Mouse (Mus musculus): ENCODE measurements around the gene Stoml1. TPM values are rescaled to one million over a fixed set of nuclear protein-coding genes. Genes with fewer than 3 reads are reported as not detected.

Gene Stoml1
- polyA plus RNA-seq, 1 experiment, result 55.5 TPM

- no peak overlapping the region for H3K27ac ChIP-seq (ENCODE audit: insufficient read depth, low read length)
- H3K27me3 ChIP-seq (ENCODE audit: control insufficient read depth, insufficient read depth, low read length), result no peaks in the 10 kb centered on the region
- TF ChIP-seq CTCF (IDR thresholded peaks at IDR 0.05; ENCODE audit: extremely low read depth, insufficient read depth, insufficient read length, insufficient replicate concordance) (no peak), POLR2A (IDR thresholded peaks at IDR 0.05; ENCODE audit: low read depth, low read length) (no peak)
- DNase-seq (ENCODE audit: low read depth in 1 of 2, low spot score in 2 of 2), result no peak
- H3K36me3 ChIP-seq (ENCODE audit: control insufficient read depth, insufficient read depth, low read length), result no peaks in the 10 kb centered on the region
- H3K4me1 ChIP-seq (ENCODE audit: control insufficient read depth, insufficient read depth, insufficient read length), result peaks cover 21% of the 10 kb centered on the region; the same call in 1 of the 2 replicates
- H3K4me3 ChIP-seq (ENCODE audit: extremely low read depth, insufficient read depth, insufficient read length), result no peak overlapping the region
- WGBS, result 84% methylated on average over 4 of the region's 4 CpGs
Measured at GRCm38 (mm10) chr9:58278313-58278712, 25.3 kb downstream of the Stoml1 start.

DNA sequence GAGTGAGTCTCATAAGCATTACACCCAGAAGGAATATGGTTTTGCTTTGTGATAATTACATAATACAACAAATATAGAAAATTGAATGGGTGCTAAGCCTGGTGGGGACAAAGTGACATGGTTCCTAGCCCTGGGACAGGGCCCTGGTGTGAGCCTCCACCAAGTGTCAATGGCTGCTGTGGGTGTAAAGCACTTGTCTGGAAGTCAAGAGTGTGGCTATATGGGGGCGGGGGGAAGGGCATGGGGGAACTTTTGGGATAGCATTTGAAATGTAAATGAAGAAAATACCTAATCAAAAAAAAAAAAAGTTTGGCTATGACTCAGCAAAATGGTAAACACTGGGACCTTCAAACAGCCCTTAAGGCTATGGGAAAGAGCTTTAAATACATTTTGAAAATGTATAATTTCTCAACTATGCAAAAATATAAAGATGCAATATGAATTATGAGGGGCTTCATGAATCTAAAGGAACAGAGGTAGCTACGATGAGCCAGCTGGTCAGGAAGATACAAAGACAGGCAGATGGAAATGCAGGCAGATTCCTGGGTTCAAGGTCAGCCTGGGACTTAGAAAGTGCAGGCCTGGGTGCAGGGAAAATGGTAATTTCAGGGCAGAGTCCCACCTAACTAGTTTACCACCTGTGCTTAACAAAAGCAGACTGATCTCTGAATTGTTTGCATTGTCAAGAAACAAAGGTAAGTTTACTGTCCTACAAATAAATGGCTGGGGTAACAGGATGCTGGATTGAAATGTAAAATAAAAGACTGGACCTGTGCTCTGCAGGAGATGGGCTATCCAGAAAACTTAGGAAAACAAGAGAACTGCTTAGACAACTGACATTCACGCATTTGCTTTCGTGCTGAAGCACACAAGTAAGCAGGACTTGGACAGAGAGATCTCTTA, 26.1 kb downstream of the Stoml1 start:
- Histone ChIP-seq H3K4me1 (ENCODE audit: control insufficient read depth, insufficient read depth, insufficient read length) (peaks cover 13% of the 10 kb centered on the region; the same call in 1 of the 2 replicates), H3K36me3 (ENCODE audit: control insufficient read depth, insufficient read depth, low read length) (no peaks in the 10 kb centered on the region), H3K27me3 (ENCODE audit: control insufficient read depth, insufficient read depth, low read length) (no peaks in the 10 kb centered on the region), H3K27ac (ENCODE audit: insufficient read depth, low read length) (no peak overlapping the region), H3K4me3 (ENCODE audit: extremely low read depth, insufficient read depth, insufficient read length) (no peak overlapping the region)
- TF ChIP-seq CTCF (IDR thresholded peaks at IDR 0.05; ENCODE audit: extremely low read depth, insufficient read depth, insufficient read length, insufficient replicate concordance), result no peak
- DNase-seq (ENCODE audit: low read depth in 1 of 2, low spot score in 2 of 2), result no peak
- 84% methylated on average over 4 of the region's 4 CpGs for WGBS

DNA sequence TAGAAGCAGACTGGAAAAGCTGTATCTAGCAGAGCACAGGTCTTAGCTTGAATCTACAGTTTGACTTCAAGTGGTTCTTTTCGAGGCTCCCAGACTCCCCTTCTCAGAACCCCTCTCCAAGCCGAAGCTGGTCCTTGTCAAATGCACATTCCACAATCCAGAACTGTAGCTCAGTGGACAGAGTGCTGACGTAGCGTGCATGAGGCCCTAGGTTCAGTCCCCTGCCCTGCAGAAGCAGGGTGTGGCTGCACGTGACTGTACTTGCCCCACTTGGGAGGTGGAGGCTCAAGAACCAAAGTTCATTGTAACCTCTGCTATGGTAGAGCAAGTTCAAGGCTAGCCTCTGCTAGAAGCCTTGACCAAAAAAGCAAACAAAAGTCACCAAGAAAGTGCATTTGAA, 26.8 kb downstream of the Stoml1 start:
- DNase-seq (ENCODE audit: low read depth in 1 of 2, low spot score in 2 of 2), result no peak

GRCm38 (mm10) chr9:58280259-58281109, 27.5 kb downstream of the Stoml1 start:
- TF ChIP-seq POLR2A (IDR thresholded peaks at IDR 0.05; ENCODE audit: low read depth, low read length) (no peak), CTCF (IDR thresholded peaks at IDR 0.05; ENCODE audit: extremely low read depth, insufficient read depth, insufficient read length, insufficient replicate concordance) (peak; percentile 77; the same call in 1 of the 2 replicates)
- peak; percentile 63 to 93 for DNase-seq (ENCODE audit: low read depth in 1 of 2, low spot score in 2 of 2)
- peaks cover 5% of the 10 kb centered on the region; the same call in 1 of the 2 replicates for H3K4me1 ChIP-seq (ENCODE audit: control insufficient read depth, insufficient read depth, insufficient read length)
- 37% methylated on average over 9 of the region's 9 CpGs for WGBS
- H3K27ac ChIP-seq (ENCODE audit: insufficient read depth, low read length), result no peak overlapping the region
- H3K4me3 ChIP-seq (ENCODE audit: extremely low read depth, insufficient read depth, insufficient read length), result no peak overlapping the region
- H3K36me3 ChIP-seq (ENCODE audit: control insufficient read depth, insufficient read depth, low read length), result no peaks in the 10 kb centered on the region
- no peaks in the 10 kb centered on the region for H3K27me3 ChIP-seq (ENCODE audit: control insufficient read depth, insufficient read depth, low read length)

More for the DNA sequence above, 26.8 kb downstream of the Stoml1 start:
- no peak for TF ChIP-seq CTCF (IDR thresholded peaks at IDR 0.05; ENCODE audit: extremely low read depth, insufficient read depth, insufficient read length, insufficient replicate concordance)
- TF ChIP-seq POLR2A (IDR thresholded peaks at IDR 0.05; ENCODE audit: low read depth, low read length), result no peak
- Histone ChIP-seq H3K27ac (ENCODE audit: insufficient read depth, low read length) (no peak overlapping the region), H3K27me3 (ENCODE audit: control insufficient read depth, insufficient read depth, low read length) (no peaks in the 10 kb centered on the region), H3K4me1 (ENCODE audit: control insufficient read depth, insufficient read depth, insufficient read length) (peaks cover 6% of the 10 kb centered on the region; the same call in 1 of the 2 replicates), H3K4me3 (ENCODE audit: extremely low read depth, insufficient read depth, insufficient read length) (no peak overlapping the region), H3K36me3 (ENCODE audit: control insufficient read depth, insufficient read depth, low read length) (no peaks in the 10 kb centered on the region)
- WGBS, result 77% methylated on average over 5 of the region's 5 CpGs

DNA sequence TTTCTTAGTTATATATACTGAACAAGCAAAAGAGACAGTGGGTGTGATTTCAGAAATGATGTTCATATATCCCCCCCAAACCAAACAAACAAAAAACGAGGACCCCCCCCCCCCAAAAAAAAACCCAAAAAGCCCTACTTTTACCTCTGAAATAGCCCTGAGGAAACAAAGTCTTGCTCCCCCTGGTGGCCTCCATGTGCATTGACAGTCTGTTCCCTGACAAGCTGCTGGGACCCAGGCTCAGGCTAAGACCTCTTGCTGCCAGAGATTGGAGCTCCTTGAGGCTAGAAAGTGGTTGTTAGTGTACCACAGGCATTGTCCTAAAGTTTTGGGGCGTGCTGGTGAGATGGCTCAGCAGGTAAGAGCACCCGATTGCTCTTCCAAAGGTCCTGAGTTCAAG, 28.6 kb downstream of the Stoml1 start:
- TF ChIP-seq POLR2A (IDR thresholded peaks at IDR 0.05; ENCODE audit: low read depth, low read length) (no peak), CTCF (IDR thresholded peaks at IDR 0.05; ENCODE audit: extremely low read depth, insufficient read depth, insufficient read length, insufficient replicate concordance) (peak; percentile 68; the same call in 1 of the 2 replicates)
- H3K27me3 ChIP-seq (ENCODE audit: control insufficient read depth, insufficient read depth, low read length), result no peaks in the 10 kb centered on the region
- no peaks in the 10 kb centered on the region for H3K36me3 ChIP-seq (ENCODE audit: control insufficient read depth, insufficient read depth, low read length)
- DNase-seq (ENCODE audit: low read depth in 1 of 2, low spot score in 2 of 2), result peak in 1 of 2 experiments; percentile 51
- no peak overlapping the region for H3K4me3 ChIP-seq (ENCODE audit: extremely low read depth, insufficient read depth, insufficient read length)
- no peak overlapping the region for H3K27ac ChIP-seq (ENCODE audit: insufficient read depth, low read length)
- 52% methylated on average over 3 of the region's 3 CpGs for WGBS
- H3K4me1 ChIP-seq (ENCODE audit: control insufficient read depth, insufficient read depth, insufficient read length), result no peaks in the 10 kb centered on the region; the same call in 1 of the 2 replicates

DNA sequence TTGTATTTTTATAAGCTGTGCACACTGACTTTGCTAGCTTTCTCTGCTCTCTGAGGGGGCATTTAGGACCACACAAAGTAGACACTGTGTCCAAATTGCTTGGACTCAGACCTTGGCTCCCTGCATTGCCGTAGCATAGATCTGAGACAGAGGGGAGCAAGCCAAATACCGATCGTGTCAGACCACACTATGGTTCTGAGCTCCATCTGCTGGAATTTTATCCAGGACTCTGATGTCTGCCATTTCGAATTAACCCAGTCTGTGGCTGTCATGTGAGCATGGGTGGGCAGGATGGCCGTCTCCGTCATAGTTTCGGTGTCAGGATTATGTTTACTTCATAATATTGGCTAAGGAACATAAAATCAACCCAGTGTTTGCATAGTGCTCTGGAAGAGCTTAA, 30.5 kb downstream of the Stoml1 start:
- DNase-seq (ENCODE audit: low read depth in 1 of 2, low spot score in 2 of 2), result no peak
- Histone ChIP-seq H3K36me3 (ENCODE audit: control insufficient read depth, insufficient read depth, low read length) (no peaks in the 10 kb centered on the region), H3K4me3 (ENCODE audit: extremely low read depth, insufficient read depth, insufficient read length) (no peak overlapping the region), H3K27ac (ENCODE audit: insufficient read depth, low read length) (no peak overlapping the region), H3K27me3 (ENCODE audit: control insufficient read depth, insufficient read depth, low read length) (no peaks in the 10 kb centered on the region), H3K4me1 (ENCODE audit: control insufficient read depth, insufficient read depth, insufficient read length) (no peaks in the 10 kb centered on the region; the same call in 1 of the 2 replicates)
- TF ChIP-seq POLR2A (IDR thresholded peaks at IDR 0.05; ENCODE audit: low read depth, low read length) (no peak), CTCF (IDR thresholded peaks at IDR 0.05; ENCODE audit: extremely low read depth, insufficient read depth, insufficient read length, insufficient replicate concordance) (no peak)
- WGBS, result 86% methylated on average over 7 of the region's 7 CpGs

Data from spleen, adult 2 months (tissue).